Mouse (Mus musculus) heart, adult 2 months (tissue): ENCODE results near the gene Gm21988. TPM values are rescaled to one million over a fixed set of nuclear protein-coding genes. Genes with fewer than 3 reads are reported as not detected.

ENCODE experiments used
- DNase-seq, 2 experiments: peaks; one replicate each; pipeline ENCODE4 v3.0.0; 2021
- H3K27ac ChIP-seq: fragments of 200-600 bp; 2 replicates; pipeline ENCODE4 v1.8.1; 2022
- H3K27me3 ChIP-seq: fragments of 200-500 bp; 2 replicates; pipeline ENCODE4 v1.6.1; 2012; ENCODE audit warnings: mild to moderate bottlenecking, low read length, inconsistent platforms, mixed read lengths; ENCODE audit not compliant: control insufficient read depth, insufficient read depth
- H3K36me3 ChIP-seq: fragments of 200-500 bp; 2 replicates; pipeline ENCODE4 v1.6.1; 2012; ENCODE audit warnings: low read length, inconsistent platforms; ENCODE audit not compliant: control insufficient read depth, insufficient read depth
- H3K4me1 ChIP-seq: fragments of 200-500 bp; 2 replicates; pipeline ENCODE4 v1.6.1; 2011; ENCODE audit warnings: low read length; ENCODE audit not compliant: control insufficient read depth, insufficient read depth
- H3K4me3 ChIP-seq: fragments of 200-600 bp; 2 replicates; pipeline ENCODE4 v1.8.1; 2022
- H3K79me2 ChIP-seq: fragments of 200-500 bp; replicated peaks from 2 replicates; pipeline ENCODE4 v1.6.1; 2012; ENCODE audit warnings: mild to moderate bottlenecking, inconsistent platforms, low read length, moderate library complexity, mixed read lengths; ENCODE audit not compliant: control insufficient read depth, insufficient read depth
- H3K9ac ChIP-seq: fragments of 200-500 bp; 2 replicates; pipeline ENCODE4 v1.6.1; 2012; ENCODE audit warnings: low read depth, mild to moderate bottlenecking, control low read depth, inconsistent platforms, low read length, mixed read lengths
- CTCF ChIP-seq: fragments of 200-600 bp; IDR thresholded peaks from 2 replicates; pipeline ENCODE4 v1.8.1; 2022; ENCODE audit warnings: antibody characterized with exemption, mild to moderate bottlenecking, moderate library complexity
- EP300 ChIP-seq: fragments of 200-500 bp; IDR thresholded peaks from 2 replicates; pipeline ENCODE4 v1.6.1; 2011; ENCODE audit warnings: low read depth, low read length, control low read depth; ENCODE audit not compliant: insufficient read depth
- POLR2A ChIP-seq: fragments of 200-500 bp; IDR thresholded peaks from 2 replicates; pipeline ENCODE4 v1.6.1; 2011; ENCODE audit warnings: mild to moderate bottlenecking, low read depth, low read length, control low read depth; ENCODE audit not compliant: insufficient read depth
- WGBS: fragments of 180-500 bp; shearing (Covaris S2); methylation state at CpG from one replicate; pipeline ENCODE4 v1.1.7; 2018; 5-methylcytosine and 5-hydroxymethylcytosine counted together
- intact Hi-C: fragments of 180-260 bp; cut with DNase I; formaldehyde crosslinking; loops from one replicate; pipeline ENCODE4 v1.15.1; 2025
- polyA plus RNA-seq: library from polyadenylated mRNA; depleted of rRNA; stranded (reverse); fragments of >200 nt; gene quantifications from 2 replicates; pipeline ENCODE4 v1.2.3, GENCODE M21; 2012
- total RNA-seq, 2 experiments: library from RNA; stranded (reverse); gene quantifications; 2 replicates each; pipeline ENCODE4 v1.2.3; 2021

Gm21988 gene
- total and polyA plus RNA-seq, 3 experiments, result 2.0 to 5.5 (median 3.4) TPM

DNA sequence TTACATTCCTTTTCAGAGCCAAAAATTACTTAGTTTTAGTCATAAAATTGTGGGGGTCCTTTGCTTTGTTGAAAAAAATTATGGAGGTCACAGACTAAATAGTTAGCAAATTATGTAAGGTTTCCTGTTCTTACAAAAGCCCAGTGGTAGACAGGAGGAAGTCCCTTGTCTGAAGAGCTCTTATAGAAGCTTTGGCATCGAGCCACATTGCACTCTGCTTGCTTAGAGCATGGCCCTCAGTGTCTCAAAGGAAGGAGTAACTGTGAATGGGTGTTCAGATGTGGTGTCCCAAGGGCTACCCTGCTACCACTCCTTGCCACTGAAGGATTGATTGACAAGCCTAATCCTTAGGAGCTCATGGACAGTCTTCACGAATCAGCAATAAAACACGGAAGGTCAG lies 40.8 kb upstream of the Gm21988 start:
- H3K27ac ChIP-seq, result peak overlapping the region; percentile 61
- no peaks in the 10 kb centered on the region for H3K27me3 ChIP-seq
- H3K79me2 ChIP-seq, result no peaks in the 10 kb centered on the region
- no peaks in the 10 kb centered on the region for H3K36me3 ChIP-seq
- TF ChIP-seq EP300 (no peak), CTCF (no peak), POLR2A (no peak)
- no peak overlapping the region for H3K4me3 ChIP-seq
- intact Hi-C loops, result no loop called here
- H3K4me1 ChIP-seq, result peaks cover 2% of the 10 kb centered on the region
- DNase-seq, result peak in 1 of 2 experiments; percentile 20
- 29% methylated on average over 3 of the region's 3 CpGs for WGBS
- no peak overlapping the region for H3K9ac ChIP-seq

DNA sequence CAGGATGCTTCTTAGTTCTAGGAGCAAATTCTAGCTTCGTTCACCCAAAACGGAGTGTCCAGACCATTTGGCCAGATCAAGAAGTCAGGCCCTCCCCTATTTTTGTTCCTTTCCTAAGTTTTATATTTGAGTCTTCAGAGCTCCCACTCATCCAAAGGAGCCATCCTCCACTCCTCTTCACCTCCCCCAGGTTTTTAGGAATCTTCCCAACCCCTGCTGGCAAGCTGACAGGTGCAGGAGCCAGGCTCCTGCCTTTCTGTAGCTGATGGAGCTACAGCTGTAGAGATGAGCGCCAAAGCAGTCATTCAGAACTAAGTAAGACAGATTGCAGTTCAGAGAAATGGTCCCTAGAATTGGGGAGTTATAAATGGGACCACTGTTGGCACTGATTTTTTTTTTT lies 39.3 kb upstream of the Gm21988 start:
- no peaks in the 10 kb centered on the region for H3K36me3 ChIP-seq
- H3K4me3 ChIP-seq, result no peak overlapping the region
- no peak overlapping the region for H3K27ac ChIP-seq
- no peak for DNase-seq
- H3K9ac ChIP-seq, result no peak overlapping the region
- peaks cover 2% of the 10 kb centered on the region for H3K4me1 ChIP-seq
- no peaks in the 10 kb centered on the region for H3K79me2 ChIP-seq
- no peaks in the 10 kb centered on the region for H3K27me3 ChIP-seq
- intact Hi-C loops, result no loop called here
- TF ChIP-seq CTCF, result no peak
- TF ChIP-seq EP300, result no peak
- no peak for TF ChIP-seq POLR2A
- WGBS, result 82% methylated on average over 3 of the region's 3 CpGs

GRCm38 (mm10) chr11:70271641-70272040 lies 32.0 kb upstream of the Gm21988 start:
- 85% methylated on average over 7 of the region's 7 CpGs for WGBS

GRCm38 (mm10) chr11:70266405-70266804 lies 26.8 kb upstream of the Gm21988 start:
- no peaks in the 10 kb centered on the region for H3K36me3 ChIP-seq
- peaks cover 9% of the 10 kb centered on the region for H3K4me1 ChIP-seq
- TF ChIP-seq CTCF (no peak), EP300 (no peak), POLR2A (no peak)
- peak; percentile 33 to 65 for DNase-seq
- no peaks in the 10 kb centered on the region for H3K27me3 ChIP-seq
- intact Hi-C loops, result no loop called here
- H3K79me2 ChIP-seq, result no peaks in the 10 kb centered on the region
- 6% methylated on average over 1 of the region's 1 CpGs for WGBS
- H3K4me3 ChIP-seq, result no peak overlapping the region
- no peak overlapping the region for H3K9ac ChIP-seq
- H3K27ac ChIP-seq, result peak overlapping the region; percentile 63

More at GRCm38 (mm10) chr11:70271641-70272040, 32.0 kb upstream of the Gm21988 start:
- TF ChIP-seq EP300 (no peak), CTCF (no peak), POLR2A (no peak)
- Histone ChIP-seq H3K27ac (no peak overlapping the region), H3K9ac (no peak overlapping the region), H3K79me2 (no peaks in the 10 kb centered on the region), H3K27me3 (no peaks in the 10 kb centered on the region), H3K36me3 (no peaks in the 10 kb centered on the region), H3K4me3 (no peak overlapping the region), H3K4me1 (no peaks in the 10 kb centered on the region)
- intact Hi-C loops, result no loop called here
- no peak for DNase-seq

DNA sequence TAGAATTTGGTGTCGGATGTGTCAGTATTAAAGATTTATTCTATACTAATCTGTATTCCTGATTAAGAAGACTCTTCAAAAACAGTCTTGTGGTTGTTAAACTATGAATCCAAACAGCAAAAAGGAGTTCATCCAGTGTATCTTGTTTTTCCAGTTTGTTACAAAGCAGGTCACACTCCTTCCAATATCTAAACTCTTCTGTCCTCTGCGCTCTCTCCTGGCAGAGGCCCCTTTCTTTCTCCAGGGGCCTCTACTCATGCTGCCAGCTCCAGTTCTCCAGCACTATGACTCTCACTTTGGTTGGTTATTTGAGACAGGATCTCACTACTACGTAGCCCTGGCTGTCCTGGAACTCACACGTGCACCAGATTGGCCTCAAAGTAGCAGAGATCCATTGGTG lies 26.2 kb upstream of the Gm21988 start:
- intact Hi-C loops, result no loop called here
- Histone ChIP-seq H3K27ac (peak overlapping the region; percentile 63), H3K27me3 (no peaks in the 10 kb centered on the region), H3K4me1 (peaks cover 9% of the 10 kb centered on the region), H3K79me2 (no peaks in the 10 kb centered on the region), H3K36me3 (no peaks in the 10 kb centered on the region), H3K9ac (no peak overlapping the region), H3K4me3 (no peak overlapping the region)
- 55% methylated on average over 4 of the region's 4 CpGs for WGBS
- no peak for TF ChIP-seq EP300
- TF ChIP-seq POLR2A, result no peak
- TF ChIP-seq CTCF, result no peak
- no peak for DNase-seq

DNA sequence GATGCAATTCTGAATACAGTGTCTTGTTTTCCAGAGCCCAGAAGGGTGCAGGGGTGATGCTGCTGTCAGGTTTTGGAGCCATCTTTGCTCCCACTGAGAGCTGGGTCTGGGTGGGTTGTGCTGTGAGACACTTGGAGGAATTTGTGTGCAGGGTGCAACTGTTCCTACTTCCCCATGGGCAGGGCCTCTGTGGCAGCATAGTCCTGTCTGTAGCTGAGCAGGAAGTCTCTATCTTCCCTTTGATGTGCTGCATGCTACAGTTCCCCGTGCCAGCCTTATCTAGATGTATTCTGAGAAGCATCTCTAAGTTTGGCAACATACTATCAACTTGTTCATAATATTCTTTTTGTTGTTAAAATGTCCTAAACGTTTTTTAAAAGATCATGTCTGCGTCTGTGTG lies 25.6 kb upstream of the Gm21988 start:
- Histone ChIP-seq H3K9ac (no peak overlapping the region), H3K4me3 (no peak overlapping the region), H3K27me3 (no peaks in the 10 kb centered on the region), H3K79me2 (no peaks in the 10 kb centered on the region), H3K36me3 (no peaks in the 10 kb centered on the region), H3K27ac (no peak overlapping the region; the same call in 1 of the 2 replicates), H3K4me1 (peaks cover 9% of the 10 kb centered on the region)
- TF ChIP-seq POLR2A (no peak), CTCF (no peak), EP300 (no peak)
- DNase-seq, result no peak
- intact Hi-C loops, result no loop called here
- WGBS, result 42% methylated on average over 3 of the region's 3 CpGs
